Mouse (Mus musculus): ENCODE data around the gene Xpnpep3.

The Xpnpep3 gene

DNA sequence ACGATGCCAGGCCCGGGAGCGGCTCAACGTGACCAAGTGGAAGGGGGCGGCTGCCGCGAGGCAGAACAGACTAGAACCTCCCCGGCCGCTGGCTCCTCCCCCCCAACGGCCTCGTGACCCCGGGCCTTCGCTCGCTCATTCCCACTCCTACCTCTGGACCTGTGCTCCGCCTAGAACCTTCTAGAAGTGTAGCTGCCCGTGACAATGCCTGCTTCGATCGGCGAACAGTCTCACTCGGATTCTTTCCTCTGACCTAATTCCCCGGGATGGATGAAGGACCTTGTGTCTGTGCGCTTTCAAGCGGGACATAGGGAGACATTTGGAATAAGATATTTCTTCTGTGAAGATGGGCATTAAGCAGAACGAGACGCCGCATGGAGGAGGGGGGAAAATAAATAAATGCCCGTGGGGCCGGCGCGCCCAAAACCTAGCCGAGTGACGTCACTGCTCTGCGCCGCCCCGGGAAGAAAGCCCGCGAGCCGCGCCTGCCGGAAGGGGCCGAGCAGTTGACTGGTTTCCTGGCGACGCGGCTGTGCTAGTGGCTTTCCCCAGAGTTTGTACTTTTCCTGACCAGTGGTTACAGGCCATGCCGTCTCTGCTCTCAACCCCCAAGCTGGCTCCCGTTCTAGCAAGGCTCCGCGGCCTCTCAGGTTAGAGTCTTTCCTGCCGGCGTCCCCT is at the start of gene Xpnpep3, which contains the start of gene St13:
Gene Xpnpep3 (plus strand): TSS at position 501 of the 678 bp plus-strand sequence.
Gene St13 (minus strand): TSS at position 440 of the 678 bp plus-strand sequence.
- peak; percentile 95 for DNase-seq (ENCODE audit: low read depth, low spot score)

DNA sequence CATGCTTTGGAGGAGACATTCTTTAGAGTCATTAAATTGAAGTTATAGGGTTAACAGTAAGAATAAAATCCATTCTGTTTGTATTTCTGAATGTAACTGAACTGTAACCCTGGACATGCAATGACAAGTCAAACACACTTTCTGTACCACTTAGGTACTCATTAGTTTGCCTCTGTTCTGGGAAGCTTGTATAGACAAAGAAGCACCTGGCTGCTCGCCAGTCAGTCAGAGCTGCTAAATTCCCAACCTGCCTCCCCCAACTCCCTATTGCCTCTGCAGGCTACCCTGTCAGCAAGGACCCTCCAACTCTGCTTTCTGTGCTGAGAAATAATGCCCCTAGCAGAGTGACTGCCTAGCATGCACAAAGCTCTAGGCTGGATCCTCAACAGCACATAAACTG is 49.5 kb upstream of the Xpnpep3 start:
- no peak for DNase-seq (ENCODE audit: low read depth, low spot score)

DNA sequence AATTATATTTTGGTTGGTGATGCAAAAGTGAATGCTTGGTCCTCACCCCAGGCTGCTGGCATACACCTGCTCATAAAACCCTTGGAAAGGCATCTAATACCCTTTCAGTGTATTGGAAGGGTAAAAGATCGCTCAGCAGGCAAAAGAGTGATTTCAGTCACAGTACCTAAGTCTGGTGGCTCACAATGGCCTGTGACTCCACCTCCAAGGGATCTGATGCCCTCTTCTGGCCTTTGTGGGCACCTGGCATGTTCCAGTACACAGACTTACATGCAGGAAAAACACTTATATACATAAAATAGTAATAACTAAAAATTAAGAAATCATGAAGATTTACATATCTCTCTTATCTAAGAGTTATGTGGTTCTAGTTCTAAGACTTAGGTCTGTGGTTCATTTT is 47.3 kb upstream of the Xpnpep3 start:
- DNase-seq (ENCODE audit: low read depth, low spot score): no peak

DNA sequence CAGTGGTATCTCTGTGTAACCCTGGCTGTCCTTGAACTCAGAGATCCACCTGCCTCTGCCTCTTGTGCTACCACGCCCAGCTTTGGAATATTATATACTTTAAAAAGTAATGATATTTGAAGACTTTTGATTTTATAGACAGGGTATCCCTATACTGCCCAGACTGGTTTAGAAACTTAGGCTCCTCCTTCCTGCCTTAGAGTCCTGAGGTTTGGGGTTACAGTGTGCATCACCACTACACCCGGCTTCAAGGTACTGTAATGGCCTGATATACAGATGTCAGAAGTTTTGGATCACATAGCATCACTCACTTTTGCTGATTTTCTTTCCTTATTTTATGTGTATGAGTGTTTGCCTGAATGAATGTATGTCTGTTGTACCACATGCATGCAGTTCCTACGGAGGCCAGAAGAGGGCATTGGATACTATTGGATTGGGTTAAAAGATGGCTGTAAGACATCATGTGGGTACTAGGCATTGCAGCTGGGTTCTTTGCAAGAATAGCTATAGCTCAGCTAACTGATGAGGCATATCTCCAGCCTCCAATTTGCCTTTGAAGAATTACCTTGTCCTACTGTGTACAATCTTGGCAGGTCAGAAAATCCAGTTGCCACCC is 44.7 kb upstream of the Xpnpep3 start:
- peak; percentile 70 for DNase-seq (ENCODE audit: low read depth, low spot score)

DNA sequence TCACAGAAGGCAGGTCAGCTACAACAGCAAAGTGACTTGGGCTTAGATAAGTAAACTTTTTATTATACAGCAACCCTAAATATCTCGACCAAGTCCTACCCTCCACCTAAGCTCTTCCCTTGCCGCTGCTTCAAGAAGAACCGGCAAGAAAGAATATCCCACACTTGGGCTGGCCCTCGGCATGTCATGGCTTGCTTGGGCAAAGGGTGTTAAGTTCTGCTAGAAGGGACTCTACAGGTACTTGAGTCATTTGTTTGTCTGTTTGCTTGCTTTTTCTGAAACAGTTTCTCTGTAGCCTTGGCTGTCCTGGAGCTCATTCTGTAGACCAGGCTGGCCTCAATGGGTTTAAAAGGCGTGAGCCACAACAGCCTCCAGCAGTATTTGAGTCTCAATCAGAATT is 43.0 kb upstream of the Xpnpep3 start:
- no peak for DNase-seq (ENCODE audit: low read depth, low spot score)

DNA sequence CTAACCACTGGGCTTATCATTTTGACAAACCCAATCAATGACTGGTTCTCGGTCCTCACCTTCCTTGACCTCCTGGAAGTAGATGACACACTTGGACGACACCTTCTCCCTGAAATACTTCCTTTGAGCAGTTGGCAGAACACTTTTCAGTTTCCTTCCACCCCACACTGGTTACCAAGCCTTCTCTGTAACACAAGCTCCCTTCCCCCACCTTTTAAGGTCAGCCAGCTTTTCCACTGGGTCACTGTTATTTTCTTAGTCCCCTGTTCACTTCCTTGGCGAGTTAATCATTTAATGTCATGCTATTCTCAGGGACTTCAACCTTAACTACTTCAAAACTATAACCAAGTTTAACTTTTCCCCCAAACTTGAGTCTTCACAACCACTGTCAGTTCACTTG is 41.0 kb upstream of the Xpnpep3 start:
- no peak for DNase-seq (ENCODE audit: low read depth, low spot score)

DNA sequence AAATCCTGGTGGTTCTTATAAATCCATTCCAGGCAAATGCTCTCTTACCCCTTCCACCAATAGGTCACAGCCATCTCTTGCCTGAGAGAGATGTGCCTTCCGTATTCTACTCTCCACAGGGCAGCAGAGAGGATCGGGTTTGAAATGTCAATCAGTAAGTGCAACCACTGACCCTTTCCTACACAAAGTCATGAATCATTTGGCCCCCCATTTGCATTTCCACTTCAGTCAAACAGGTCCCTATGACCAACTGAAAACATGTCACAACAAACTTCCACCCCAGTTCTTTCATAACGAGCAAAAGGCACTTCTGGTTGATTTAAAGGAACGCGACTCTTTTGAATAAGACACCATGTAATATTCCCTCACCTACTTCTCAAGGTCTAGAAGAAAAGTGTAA is 40.5 kb upstream of the Xpnpep3 start:
- no peak for DNase-seq (ENCODE audit: low read depth, low spot score)

DNA sequence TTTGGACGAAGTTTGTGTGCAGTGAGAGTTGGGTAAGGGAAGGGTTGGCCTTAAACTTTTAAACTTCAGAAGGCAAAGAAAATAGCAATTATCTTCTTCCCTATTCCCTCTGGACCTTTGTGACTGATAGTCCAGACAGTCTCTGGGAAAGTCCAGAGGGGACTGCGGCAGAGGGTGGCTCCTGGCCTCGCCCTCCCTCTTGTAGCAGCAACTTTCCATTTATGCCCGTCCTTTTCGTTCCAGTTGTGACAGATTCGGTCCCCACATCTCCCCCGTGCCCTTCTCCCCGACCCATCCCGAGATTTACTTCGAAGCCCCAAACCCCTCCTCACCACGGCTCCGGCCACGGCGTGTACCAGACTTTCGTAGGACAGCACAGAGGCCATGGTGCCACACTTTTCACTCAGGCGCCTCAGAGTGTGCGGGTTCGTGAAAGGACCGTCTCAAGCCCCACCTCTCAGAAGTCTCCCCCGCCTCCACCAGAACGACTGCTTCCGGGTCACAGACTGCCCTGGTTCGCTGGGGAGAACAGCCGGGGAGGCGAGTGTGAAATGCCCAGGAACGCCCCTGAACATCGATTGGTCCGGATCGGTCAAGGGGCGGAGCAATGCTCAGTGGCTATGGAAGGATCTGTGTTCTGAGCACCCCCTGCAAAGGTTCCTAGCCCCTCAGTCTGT is 39.5 kb upstream of the Xpnpep3 start, which contains the start of gene Slc25a17:
Gene Slc25a17 (minus strand): TSS at position 468 of the 677 bp plus-strand sequence.
- peak; percentile 96 for DNase-seq (ENCODE audit: low read depth, low spot score)

DNA sequence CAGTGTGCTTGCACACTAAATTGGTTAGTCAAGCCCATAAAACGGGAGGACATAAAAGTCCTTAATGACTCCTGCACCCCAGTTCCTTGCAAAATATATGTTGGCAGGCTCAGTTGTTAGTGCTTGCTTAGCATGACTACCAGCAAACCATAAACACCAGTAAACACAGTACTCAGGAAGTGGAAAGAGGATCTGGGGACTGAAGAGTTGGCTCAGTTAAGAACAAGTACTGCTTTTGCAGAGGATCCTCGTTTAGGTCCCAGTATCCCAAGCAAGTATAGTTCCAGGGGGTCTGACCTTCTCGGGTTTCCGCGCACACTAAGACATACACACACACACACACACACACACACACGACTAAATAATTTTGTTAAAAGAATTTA is 38.9 kb upstream of the Xpnpep3 start:
- no peak for DNase-seq (ENCODE audit: low read depth, low spot score)

DNA sequence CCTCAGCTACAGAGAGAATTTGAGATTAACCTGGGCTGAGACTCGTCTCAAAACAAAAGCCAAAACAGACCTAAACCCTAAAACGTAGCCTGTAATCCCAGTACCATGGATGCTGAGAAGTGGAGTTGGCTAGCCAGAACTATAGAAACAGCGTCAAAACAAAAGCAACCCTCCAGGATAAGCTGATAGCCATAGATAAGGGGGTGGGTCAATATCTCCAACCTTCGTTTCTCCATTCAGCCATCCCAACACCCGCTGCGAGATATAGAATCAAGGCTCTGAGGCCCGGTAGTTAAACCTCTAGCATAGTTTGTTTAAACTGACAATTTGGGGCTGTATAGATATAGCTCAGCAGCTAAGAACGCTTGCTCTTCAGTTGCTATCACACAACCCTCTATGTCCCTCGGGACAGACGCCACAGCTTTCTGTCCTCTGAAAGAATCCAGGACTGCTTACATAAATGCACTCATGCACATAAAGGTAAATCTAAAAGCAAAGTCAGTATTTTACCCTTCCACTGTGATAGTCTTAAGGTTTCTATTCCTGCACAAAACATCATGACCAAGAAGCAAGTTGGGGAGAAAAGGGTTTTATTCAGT is 38.4 kb upstream of the Xpnpep3 start:
- DNase-seq (ENCODE audit: low read depth, low spot score): no peak

DNA sequence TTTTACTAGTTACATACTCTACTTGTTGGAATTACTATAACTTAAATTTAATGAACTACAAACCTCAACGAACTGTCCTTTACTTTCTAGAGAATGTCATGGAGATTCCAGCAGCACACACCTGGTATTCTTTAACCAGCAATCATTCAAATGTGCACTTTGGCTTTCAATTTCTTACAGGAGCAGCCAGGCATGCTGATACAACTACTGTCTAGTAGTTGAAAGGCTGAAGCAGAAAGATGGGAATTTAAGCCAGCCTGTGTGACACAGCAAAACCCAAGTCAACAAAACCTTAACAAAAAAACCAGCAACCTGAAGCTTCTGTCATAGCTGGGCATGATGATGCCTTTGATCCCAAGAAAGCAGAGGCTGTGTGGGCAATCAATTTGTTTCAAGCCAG is 37.4 kb upstream of the Xpnpep3 start:
- DNase-seq (ENCODE audit: low read depth, low spot score): no peak

DNA sequence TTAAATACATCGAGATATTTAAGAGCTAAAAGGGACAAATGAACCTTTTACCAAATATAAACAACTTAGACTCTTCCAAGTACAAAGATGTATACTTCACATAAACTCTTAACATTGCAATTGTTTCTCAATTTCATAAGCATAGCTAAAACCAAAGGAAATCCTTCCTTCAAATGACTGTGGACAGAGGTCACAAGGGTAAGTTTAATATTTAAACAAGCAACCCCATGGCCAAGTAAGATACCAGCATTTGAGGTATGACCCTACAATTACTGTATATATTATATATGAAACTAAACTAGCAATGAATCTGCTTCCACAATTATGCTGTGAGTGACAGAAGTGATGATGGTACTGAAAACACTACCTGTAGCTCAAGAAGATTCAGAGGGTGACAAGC is 35.7 kb upstream of the Xpnpep3 start:
- DNase-seq (ENCODE audit: low read depth, low spot score): no peak

DNA sequence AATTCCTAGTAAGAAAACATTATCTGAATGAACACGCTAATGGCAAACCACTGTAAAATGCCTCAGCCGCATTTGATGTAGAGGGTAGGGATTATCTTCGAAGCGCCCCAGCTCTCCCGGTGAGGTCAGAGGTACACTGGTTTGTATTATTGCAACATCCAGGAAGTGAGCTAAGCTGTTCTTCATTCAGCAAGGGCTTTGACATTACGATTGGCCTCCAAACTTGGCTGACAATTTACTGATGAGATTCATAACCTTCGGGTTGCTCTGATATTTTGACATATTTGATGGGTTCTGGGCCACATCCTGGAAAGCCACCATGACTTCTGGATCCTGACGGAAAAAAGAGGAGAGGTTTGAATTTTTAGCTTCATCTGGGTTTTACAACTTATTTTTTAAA is 34.7 kb upstream of the Xpnpep3 start:
- no peak for DNase-seq (ENCODE audit: low read depth, low spot score)

DNA sequence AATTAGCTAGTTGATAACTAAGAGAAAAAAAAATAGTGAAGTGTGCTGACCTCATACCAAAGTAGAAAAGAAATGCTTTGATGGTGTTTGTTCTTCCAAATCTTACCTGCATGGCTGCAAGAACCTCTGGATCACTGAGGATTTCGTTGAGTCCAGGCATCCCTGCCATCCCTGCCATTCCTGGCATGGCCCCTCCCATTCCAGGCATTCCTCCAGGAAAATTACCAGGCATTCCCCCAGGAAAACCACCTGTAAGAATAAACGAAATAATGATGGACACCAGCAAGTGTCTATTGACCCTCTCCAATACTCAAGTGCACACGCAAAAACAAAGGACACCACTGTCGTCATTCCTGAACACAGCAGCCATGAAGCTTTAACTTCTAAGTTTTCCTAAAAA is 33.7 kb upstream of the Xpnpep3 start:
- no peak for DNase-seq (ENCODE audit: low read depth, low spot score)

DNA sequence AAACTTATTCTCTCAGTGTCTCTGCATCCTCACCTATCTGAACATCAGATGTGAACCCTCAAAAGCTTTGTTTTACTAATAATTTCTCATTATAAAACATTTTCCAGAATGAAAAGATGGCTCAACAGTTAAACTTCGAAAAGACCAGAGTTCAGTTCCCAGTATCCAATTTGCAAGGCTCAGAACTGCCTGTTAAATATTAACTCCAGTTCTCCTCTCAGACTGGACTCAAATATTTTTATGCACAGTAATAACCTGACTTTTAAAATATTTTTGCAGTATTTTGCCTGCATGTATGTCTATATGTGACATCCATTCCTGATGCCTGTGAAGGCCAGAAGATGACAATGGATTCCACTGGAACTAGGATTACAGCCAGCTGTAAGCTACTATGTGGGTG is 31.3 kb upstream of the Xpnpep3 start:
- no peak for DNase-seq (ENCODE audit: low read depth, low spot score)

DNA sequence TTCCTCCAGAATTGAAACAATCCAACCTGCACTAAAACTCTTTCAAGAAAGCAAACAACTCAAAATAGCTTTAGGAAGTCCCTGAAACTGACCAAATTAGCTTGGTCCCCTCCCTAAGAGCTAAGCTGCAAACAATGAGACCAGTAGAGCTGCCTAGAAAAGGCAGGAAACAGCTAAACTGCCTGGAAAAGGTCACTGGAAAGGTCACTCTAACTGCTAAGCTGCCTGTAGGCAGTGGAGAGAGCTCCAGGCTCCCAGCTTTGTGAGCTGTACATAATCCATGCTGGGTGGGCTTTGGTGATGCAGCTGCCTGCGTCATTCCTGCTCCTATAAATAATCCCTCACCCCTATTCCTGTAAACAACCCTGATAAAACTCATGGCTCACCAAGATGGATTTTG is 29.6 kb upstream of the Xpnpep3 start:
- DNase-seq (ENCODE audit: low read depth, low spot score): no peak

DNA sequence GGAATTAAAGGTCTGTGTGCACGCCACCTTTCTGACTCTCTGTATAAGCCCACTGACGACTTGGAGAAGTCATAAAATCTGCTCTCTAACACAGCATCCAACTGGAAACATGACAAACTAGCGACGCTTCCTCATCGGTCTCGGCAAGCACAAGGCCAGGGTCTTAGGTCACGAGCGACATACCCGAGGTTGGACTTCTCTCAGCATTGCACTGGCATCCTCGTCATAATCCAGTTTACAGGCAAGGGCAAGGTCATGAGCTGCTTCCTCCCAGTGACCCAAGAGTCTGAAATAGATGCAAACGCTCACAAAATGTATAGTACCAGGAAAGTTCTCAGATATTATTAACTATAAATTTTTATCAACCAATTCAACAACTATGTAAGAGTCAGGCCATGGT is 25.3 kb upstream of the Xpnpep3 start:
- DNase-seq (ENCODE audit: low read depth, low spot score): no peak

DNA sequence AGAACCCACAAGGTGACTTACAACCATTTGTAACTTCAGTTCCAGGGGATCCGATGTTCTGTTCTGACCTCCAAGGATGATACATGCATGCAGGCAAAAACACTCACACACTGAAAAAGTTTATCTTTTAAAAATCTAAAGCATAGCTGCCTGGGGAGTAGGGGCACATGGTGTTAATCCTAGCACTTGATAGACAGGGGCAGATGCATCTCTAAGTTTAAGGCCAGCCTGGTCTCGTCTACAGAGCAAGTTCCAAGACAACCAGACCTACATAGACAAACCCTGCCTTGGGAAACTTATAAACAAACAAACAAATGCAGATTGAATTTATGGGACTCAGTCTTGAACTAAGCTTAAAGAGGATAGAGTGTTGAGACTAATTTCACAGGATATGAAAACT is 21.1 kb upstream of the Xpnpep3 start:
- DNase-seq (ENCODE audit: low read depth, low spot score): no peak

DNA sequence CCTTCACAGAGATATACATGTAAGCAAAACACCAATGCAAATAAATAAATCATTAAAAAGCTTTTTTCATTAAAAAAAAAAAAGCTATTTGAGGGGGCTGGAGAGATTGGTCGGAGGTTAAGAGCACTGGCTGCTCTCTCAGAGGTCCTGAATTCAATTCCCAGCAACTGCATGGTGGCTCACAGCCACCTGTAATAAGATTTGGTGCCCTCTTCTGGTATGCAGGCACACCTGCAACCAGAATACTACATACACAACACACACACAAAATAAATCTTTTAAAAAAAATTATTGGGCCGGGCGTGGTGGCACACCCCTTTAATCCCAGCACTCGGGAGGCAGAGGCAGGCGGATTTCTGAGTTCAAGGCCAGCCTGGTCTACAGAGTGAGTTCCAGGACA is 13.6 kb upstream of the Xpnpep3 start:
- DNase-seq (ENCODE audit: low read depth, low spot score): no peak

DNA sequence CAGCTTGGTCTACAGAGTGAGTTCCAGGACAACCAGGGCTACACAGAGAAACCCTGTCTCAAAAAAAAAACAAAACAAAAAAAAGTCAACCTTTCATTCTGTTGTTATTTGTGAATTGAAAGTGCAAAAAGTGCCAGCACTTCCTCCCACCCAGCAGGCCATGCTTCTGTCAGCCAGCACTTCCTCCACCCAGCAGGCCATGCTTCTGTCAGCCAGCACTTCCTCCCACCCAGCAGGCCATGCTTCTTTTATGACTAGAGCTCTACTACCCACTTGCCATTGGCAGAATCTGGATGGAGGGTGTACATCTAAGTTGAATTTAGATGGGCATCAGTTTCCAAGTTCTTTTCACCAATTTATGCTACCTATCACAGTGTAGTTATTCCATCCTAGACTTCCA is 6.9 kb upstream of the Xpnpep3 start:
- DNase-seq (ENCODE audit: low read depth, low spot score): no peak

DNA sequence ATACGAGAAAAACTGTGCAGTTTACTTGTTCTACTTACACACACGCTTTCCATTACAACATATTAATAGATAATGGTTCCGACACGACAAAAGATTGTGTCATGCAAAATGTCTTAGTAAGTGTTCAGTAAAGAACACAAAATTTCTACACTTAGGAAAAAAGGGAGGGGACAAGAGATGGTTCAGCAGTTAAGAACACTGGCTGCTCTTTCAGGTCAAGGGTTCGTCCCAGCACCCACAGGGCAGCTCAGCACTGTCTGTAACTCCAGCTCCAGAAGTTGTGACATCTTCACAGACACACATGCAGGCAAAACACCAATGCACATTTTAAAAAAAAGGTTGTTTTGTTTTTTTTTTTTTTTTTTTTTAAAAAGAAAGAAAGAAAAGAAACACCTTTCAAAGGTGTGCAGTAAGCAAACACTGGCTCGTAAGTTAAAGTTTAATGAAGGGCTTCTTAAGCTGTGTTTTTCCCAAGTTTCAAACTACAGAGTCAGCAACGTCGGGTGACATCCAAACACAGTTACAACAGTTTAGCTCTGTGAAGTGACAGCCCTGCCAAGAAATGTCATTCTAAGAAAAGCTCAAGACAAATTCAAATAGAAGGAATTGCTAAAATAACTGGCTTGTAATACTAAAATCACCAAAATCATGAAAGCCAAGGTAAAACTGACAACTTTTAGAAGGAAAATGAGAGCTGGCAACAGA is 5.6 kb upstream of the Xpnpep3 start:
- no peak for DNase-seq (ENCODE audit: low read depth, low spot score)

DNA sequence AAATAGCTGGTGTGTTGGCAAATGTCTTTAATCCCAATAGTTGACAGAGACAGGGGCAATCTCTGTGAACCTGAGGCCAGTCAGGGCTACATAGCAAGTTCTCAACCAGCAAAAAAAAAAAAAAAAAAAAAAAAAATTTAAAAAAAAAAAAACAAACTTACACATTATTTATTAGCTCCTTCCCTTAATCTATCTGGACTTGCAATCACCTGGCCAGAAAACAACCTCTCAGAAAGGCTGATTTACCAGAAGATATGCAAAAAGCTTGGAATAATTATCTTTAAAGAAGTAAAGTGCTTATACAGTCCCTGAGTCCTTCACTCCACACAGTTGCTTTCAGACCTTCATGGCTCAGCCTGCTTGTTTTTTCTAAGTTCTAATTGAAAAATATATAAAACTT is 1.7 kb upstream of the Xpnpep3 start:
- DNase-seq (ENCODE audit: low read depth, low spot score): no peak
